22 mouse cellular contexts compared by ENCODE assay signal in the genomic region with DNA sequence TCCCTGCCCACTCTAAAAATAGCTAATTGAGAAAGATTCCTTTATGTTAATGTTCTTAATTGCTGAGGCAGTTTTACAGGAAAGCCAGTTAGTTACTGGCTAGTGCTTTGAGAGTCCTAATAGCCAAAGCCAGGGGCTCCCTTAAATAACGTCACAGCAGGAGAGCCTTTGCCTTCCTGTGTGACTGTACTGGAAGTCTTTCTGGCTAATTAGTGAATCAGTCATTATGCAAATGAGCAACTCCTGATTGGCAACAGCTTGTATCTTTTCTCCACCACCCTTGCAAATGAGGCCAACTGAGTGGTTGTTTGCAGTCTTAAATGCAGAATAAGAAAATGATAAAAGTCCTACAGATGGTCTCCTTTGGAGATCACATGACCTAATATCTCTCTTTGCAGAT.
A peak's percentile ranks its signal among the peaks of the same experiment; 100 is the strongest.
DNase-seq lines count a peak whose midpoint lies in the region; ATAC-seq and TF ChIP-seq lines count a peak whose summit lies in the region.
"Had no signal": no experiment of that assay in that cellular context is flagged by ENCODE, and none has a peak within 500 bp of the region (broad histone marks: within the 10 kb centered on the region; RNA-seq: fewer than 3 reads in every experiment).

No protein-coding gene starts in this region.

- H3K9ac ChIP-seq in midbrain, embryonic 13.5 days (replicated peaks), result no peak overlapping the region
- H3K9ac ChIP-seq in hindbrain, embryonic 15.5 days, result no peak overlapping the region
- no peak overlapping the region for H3K9ac ChIP-seq in intestine, postnatal 0 days (ENCODE audit: low read depth, low read length)
- H3K9ac ChIP-seq: embryonic facial prominence, embryonic 12.5 days; heart, embryonic 13.5 days; limb, embryonic 13.5 days; liver, embryonic 14.5 days had no signal

- no peaks in the 10 kb centered on the region for H3K9me3 ChIP-seq in midbrain, embryonic 13.5 days
- no peaks in the 10 kb centered on the region for H3K9me3 ChIP-seq in midbrain, embryonic 10.5 days (replicated peaks)
- no peaks in the 10 kb centered on the region for H3K9me3 ChIP-seq in hindbrain, embryonic 15.5 days
- no peaks in the 10 kb centered on the region for H3K9me3 ChIP-seq in intestine, postnatal 0 days (ENCODE audit: control insufficient read depth)
- H3K9me3 ChIP-seq: embryonic facial prominence, embryonic 12.5 days; G1E; heart, embryonic 13.5 days; limb, embryonic 13.5 days had no signal

- ATAC-seq in midbrain, embryonic 13.5 days, result 0 out of 2 replicates have a peak, but pooled peaks have one; percentile 27
- peak; percentile 59 for ATAC-seq in hindbrain, embryonic 15.5 days (ENCODE audit: low FRiP score, low read depth)
- ATAC-seq in intestine, postnatal 0 days, result no peak
- ATAC-seq: CD4-positive, CD25-positive, alpha-beta regulatory T cell, adult 4 months; intestine, embryonic 16.5 days; lung, postnatal 0 days had no signal

- no peak overlapping the region for H3K4me3 ChIP-seq in midbrain, embryonic 13.5 days (replicated peaks)
- H3K4me3 ChIP-seq in midbrain, embryonic 10.5 days, result no peak overlapping the region
- no peak overlapping the region for H3K4me3 ChIP-seq in hindbrain, embryonic 15.5 days
- H3K4me3 ChIP-seq in intestine, postnatal 0 days (ENCODE audit: low read depth, low read length), result no peak overlapping the region
- H3K4me3 ChIP-seq: embryonic facial prominence, embryonic 12.5 days; heart, embryonic 13.5 days; layer of hippocampus, adult 2 months; limb, embryonic 13.5 days had no signal

- TF ChIP-seq CTCF in brain, embryonic 14.5 days (IDR thresholded peaks at IDR 0.05; ENCODE audit: borderline replicate concordance, extremely low read depth, insufficient read depth, insufficient read length), result no peak
- no peak for TF ChIP-seq CTCF in intestine, postnatal 0 days (IDR thresholded peaks at IDR 0.05; ENCODE audit: low read depth)

- H3K4me2 ChIP-seq in midbrain, embryonic 13.5 days (replicated peaks), result no peak overlapping the region
- H3K4me2 ChIP-seq in hindbrain, embryonic 15.5 days, result no peak overlapping the region
- no peak overlapping the region for H3K4me2 ChIP-seq in intestine, postnatal 0 days (replicated peaks; ENCODE audit: low read depth)
- H3K4me2 ChIP-seq: embryonic facial prominence, embryonic 12.5 days; heart, embryonic 13.5 days; limb, embryonic 13.5 days had no signal

- peaks cover 18% of the 10 kb centered on the region; the same call in 1 of the 2 replicates for H3K4me1 ChIP-seq in midbrain, embryonic 13.5 days (replicated peaks)
- H3K4me1 ChIP-seq in midbrain, embryonic 10.5 days, result 0 out of 2 replicates have a peak, but pooled peaks cover 5% of the 10 kb centered on the region
- peaks cover 26% of the 10 kb centered on the region for H3K4me1 ChIP-seq in hindbrain, embryonic 15.5 days (replicated peaks)
- no peaks in the 10 kb centered on the region for H3K4me1 ChIP-seq in intestine, postnatal 0 days (replicated peaks; ENCODE audit: control insufficient read depth, insufficient read depth, low read length)
- H3K4me1 ChIP-seq: embryonic facial prominence, embryonic 12.5 days; heart, embryonic 13.5 days; limb, embryonic 13.5 days had no signal

- H3K27ac ChIP-seq in midbrain, embryonic 13.5 days, result no peak overlapping the region
- H3K27ac ChIP-seq in midbrain, embryonic 10.5 days (replicated peaks), result no peak overlapping the region
- H3K27ac ChIP-seq in hindbrain, embryonic 15.5 days (replicated peaks), result no peak overlapping the region
- no peak overlapping the region for H3K27ac ChIP-seq in intestine, postnatal 0 days (ENCODE audit: low read depth, low read length)
- H3K27ac ChIP-seq: embryonic facial prominence, embryonic 12.5 days; heart, embryonic 13.5 days; kidney, postnatal 0 days; limb, embryonic 13.5 days; liver, embryonic 14.5 days had no signal

- H3K27me3 ChIP-seq in midbrain, embryonic 13.5 days, result peaks cover 4% of the 10 kb centered on the region; the same call in 1 of the 2 replicates
- H3K27me3 ChIP-seq in midbrain, embryonic 10.5 days (ENCODE audit: low read depth, poor library complexity, severe bottlenecking), result peaks cover 6% of the 10 kb centered on the region; the same call in 1 of the 2 replicates
- H3K27me3 ChIP-seq in hindbrain, embryonic 15.5 days, result no peaks in the 10 kb centered on the region
- H3K27me3 ChIP-seq in intestine, postnatal 0 days (replicated peaks; ENCODE audit: control insufficient read depth, insufficient read depth, low read length), result no peaks in the 10 kb centered on the region
- H3K27me3 ChIP-seq: embryonic facial prominence, embryonic 12.5 days had no signal

- DNase-seq in cerebellum, postnatal 10 days, result peak; percentile 40 to 54
- DNase-seq in cerebellum, postnatal 25 days, result no peak
- DNase-seq in midbrain, embryonic 10.5 days (ENCODE audit: low spot score), result no peak
- peak; percentile 91 for DNase-seq in brain, embryonic 14.5 days (ENCODE audit: low read depth)
- no peak for DNase-seq in gastrocnemius, postnatal 10 days
- DNase-seq: adrenal gland, adult 2 months; cerebellum, adult 11-12 months; heart, postnatal 36 days; thymus, postnatal 4 days had no signal

- no peak for TF ChIP-seq POLR2A in brain, embryonic 14.5 days (IDR thresholded peaks at IDR 0.05; ENCODE audit: borderline replicate concordance, extremely low read depth, insufficient read depth, insufficient read length, poor library complexity, severe bottlenecking)

- 32% methylated on average over 1 of the region's 1 CpGs for WGBS in midbrain, embryonic 13.5 days
- WGBS in midbrain, embryonic 10.5 days, result 33% methylated on average over 1 of the region's 1 CpGs
- WGBS in hindbrain, embryonic 15.5 days, result 12% methylated on average over 1 of the region's 1 CpGs
- WGBS in intestine, postnatal 0 days, result 51% methylated on average over 1 of the region's 1 CpGs

- no peaks in the 10 kb centered on the region for H3K36me3 ChIP-seq in midbrain, embryonic 13.5 days
- no peaks in the 10 kb centered on the region for H3K36me3 ChIP-seq in midbrain, embryonic 10.5 days
- H3K36me3 ChIP-seq in hindbrain, embryonic 15.5 days, result no peaks in the 10 kb centered on the region
- no peaks in the 10 kb centered on the region for H3K36me3 ChIP-seq in intestine, postnatal 0 days (ENCODE audit: control insufficient read depth, insufficient read depth)
- H3K36me3 ChIP-seq: embryonic facial prominence, embryonic 12.5 days; G1E; heart, embryonic 13.5 days; limb, embryonic 13.5 days had no signal

Comparison
In these comparisons a context has a peak if more than half of its experiments do, and no peak if none do; other contexts are left out.
1. DNase-seq: peak in cerebellum, postnatal 10 days (2 of 2) and brain, embryonic 14.5 days (single experiment); none in cerebellum, postnatal 25 days (0 of 2), midbrain, embryonic 10.5 days (single experiment) and gastrocnemius, postnatal 10 days (single experiment).